Mouse (Mus musculus): ENCODE measurements around the gene Olfr155. TPM values are rescaled to one million over a fixed set of nuclear protein-coding genes. Genes with fewer than 3 reads are reported as not detected.

Gene Olfr155
- polyA plus RNA-seq, 1 experiment: not detected

DNA sequence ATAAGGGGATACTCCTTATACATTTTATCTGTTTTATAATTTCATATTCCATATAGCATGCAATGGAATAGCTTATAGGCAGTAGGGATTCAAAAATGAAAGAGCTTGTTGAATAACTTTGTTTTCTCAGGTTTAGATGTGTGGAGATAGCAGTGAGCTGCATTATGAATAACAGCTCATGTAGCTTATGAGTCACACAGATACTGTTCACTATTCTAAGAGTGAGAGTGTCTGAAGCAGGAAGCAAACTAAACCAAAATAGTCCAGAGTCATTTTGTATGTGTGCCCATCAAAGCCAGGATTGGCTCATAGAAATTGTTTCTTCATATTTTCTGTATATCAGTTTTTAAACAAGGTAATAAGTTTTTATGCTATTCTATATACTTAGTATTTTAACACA lies 45.8 kb downstream of the Olfr155 start:
- DNase-seq (ENCODE audit: low read depth): no peak
- no peak for TF ChIP-seq CTCF (IDR thresholded peaks at IDR 0.05; ENCODE audit: borderline replicate concordance, extremely low read depth, insufficient read depth, insufficient read length)
- TF ChIP-seq POLR2A (IDR thresholded peaks at IDR 0.05; ENCODE audit: borderline replicate concordance, extremely low read depth, insufficient read depth, insufficient read length, poor library complexity, severe bottlenecking): no peak

DNA sequence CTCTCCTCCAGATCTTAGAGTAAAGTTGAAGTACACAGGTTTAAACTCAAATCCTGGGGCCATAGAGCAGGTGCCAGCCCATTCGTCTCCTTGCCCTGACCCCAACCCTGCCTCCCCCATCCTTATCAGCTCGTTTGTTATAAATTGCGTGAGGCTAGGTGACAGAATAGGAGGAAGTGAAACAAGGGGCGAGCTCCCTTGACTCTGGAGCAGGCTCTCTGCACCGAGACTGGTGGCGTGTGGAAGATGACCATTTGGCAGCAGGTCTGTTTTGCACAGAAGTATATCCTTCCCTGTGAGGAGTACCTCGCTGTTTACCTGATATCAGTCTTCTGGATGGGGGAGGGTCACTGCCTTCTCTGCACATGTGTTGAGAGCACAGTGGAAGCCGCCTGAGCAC lies 47.8 kb downstream of the Olfr155 start:
- TF ChIP-seq CTCF (IDR thresholded peaks at IDR 0.05; ENCODE audit: borderline replicate concordance, extremely low read depth, insufficient read depth, insufficient read length): no peak
- TF ChIP-seq POLR2A (IDR thresholded peaks at IDR 0.05; ENCODE audit: borderline replicate concordance, extremely low read depth, insufficient read depth, insufficient read length, poor library complexity, severe bottlenecking): no peak
- no peak for DNase-seq (ENCODE audit: low read depth)

DNA sequence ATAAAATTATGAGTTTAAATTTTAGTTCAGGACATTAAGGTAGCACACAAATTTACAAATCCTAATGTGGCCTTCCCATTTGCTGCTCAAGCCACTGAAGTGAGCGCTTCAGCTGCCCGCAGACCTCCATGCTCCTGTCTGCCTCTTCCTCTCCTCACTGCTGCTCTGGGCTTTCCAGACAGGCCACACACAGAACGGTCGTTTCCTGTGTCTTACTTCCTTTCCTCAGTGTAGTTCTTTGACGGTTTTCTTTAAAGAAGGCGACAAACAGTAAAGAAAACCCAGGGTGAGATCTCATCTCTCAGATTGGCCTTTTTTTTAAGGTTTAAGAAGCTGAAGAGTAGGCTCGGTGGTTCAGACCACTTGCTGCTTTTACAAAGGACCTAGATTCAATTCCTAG lies 52.3 kb downstream of the Olfr155 start:
- TF ChIP-seq POLR2A (IDR thresholded peaks at IDR 0.05; ENCODE audit: borderline replicate concordance, extremely low read depth, insufficient read depth, insufficient read length, poor library complexity, severe bottlenecking) (no peak), CTCF (IDR thresholded peaks at IDR 0.05; ENCODE audit: borderline replicate concordance, extremely low read depth, insufficient read depth, insufficient read length) (no peak)
- no peak for DNase-seq (ENCODE audit: low read depth)

DNA sequence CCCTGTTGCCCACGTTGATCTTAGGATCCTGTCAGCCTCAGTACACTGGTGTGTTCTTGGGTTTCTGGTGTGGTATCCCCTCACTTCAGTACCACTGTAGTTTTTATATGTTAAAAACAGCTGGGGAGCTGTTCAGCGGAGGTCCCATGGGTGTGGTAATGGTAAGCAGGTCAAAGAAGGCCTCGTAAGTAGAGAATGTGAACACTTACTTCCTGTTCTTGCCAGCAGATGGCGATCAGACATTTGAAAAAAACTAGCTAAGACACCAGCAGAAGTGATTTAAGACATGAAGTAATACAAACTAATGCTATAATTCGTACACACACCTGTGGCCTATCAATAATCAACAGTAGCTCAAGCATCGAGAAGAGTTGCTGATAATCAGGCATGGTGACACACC lies 55.1 kb downstream of the Olfr155 start:
- TF ChIP-seq CTCF (IDR thresholded peaks at IDR 0.05; ENCODE audit: borderline replicate concordance, extremely low read depth, insufficient read depth, insufficient read length) (peak; percentile 50), POLR2A (IDR thresholded peaks at IDR 0.05; ENCODE audit: borderline replicate concordance, extremely low read depth, insufficient read depth, insufficient read length, poor library complexity, severe bottlenecking) (no peak)
- peak; percentile 78 for DNase-seq (ENCODE audit: low read depth)

Other genes starting within 250 kb of the Olfr155 start
- gene Npr2, start 219.6 kb upstream of the Olfr155 start, polyA plus RNA-seq (2012; rRNA removed): 61.7 and 65.6 TPM in 2 replicates
- 7.3 and 9.0 TPM in 2 replicates for gene Spag8, start 198.0 kb upstream of the Olfr155 start, polyA plus RNA-seq (2012; rRNA removed)
- 43.0 and 64.6 TPM in 2 replicates for gene Hint2, start 195.1 kb upstream of the Olfr155 start, polyA plus RNA-seq (2012; rRNA removed)
- 27.0 and 42.0 TPM in 2 replicates for gene Tmem8b, start 182.6 kb upstream of the Olfr155 start, polyA plus RNA-seq (2012; rRNA removed)
- gene Fam221b, start 182.4 kb upstream of the Olfr155 start, polyA plus RNA-seq (2012; rRNA removed): 0.23 and 0.34 TPM in 2 replicates
- gene Olfr70, start 150.8 kb upstream of the Olfr155 start, polyA plus RNA-seq (2012; rRNA removed): not detected in 2 replicates
- not detected in 2 replicates for gene Olfr71, start 141.3 kb upstream of the Olfr155 start, polyA plus RNA-seq (2012; rRNA removed)
- 0.38 and 0.53 TPM in 2 replicates for gene Hrct1, start 124.4 kb upstream of the Olfr155 start, polyA plus RNA-seq (2012; rRNA removed)
- gene Spaar, start 121.5 kb upstream of the Olfr155 start, polyA plus RNA-seq (2012; rRNA removed): 0.10 and 0.11 TPM in 2 replicates
- gene Olfr159, start 80.6 kb upstream of the Olfr155 start, polyA plus RNA-seq (2012; rRNA removed): not detected in 2 replicates
- gene Olfr156, start 27.7 kb upstream of the Olfr155 start, polyA plus RNA-seq (2012; rRNA removed): not detected in 2 replicates
- gene Olfr157, start 11.4 kb upstream of the Olfr155 start, polyA plus RNA-seq (2012; rRNA removed): not detected in 2 replicates
- 15.6 and 16.9 TPM in 2 replicates for gene Reck, start 24.0 kb downstream of the Olfr155 start, polyA plus RNA-seq (2012; rRNA removed)
- 26.4 and 28.8 TPM in 2 replicates for gene Glipr2, start 105.8 kb downstream of the Olfr155 start, polyA plus RNA-seq (2012; rRNA removed)
- 0.20 and 0.40 TPM in 2 replicates for gene Ccin, start 131.9 kb downstream of the Olfr155 start, polyA plus RNA-seq (2012; rRNA removed)
- gene Clta, start 152.9 kb downstream of the Olfr155 start, polyA plus RNA-seq (2012; rRNA removed): 400 and 438 TPM in 2 replicates
- 13.2 and 20.7 TPM in 2 replicates for gene Gne, start 232.6 kb downstream of the Olfr155 start, polyA plus RNA-seq (2012; rRNA removed)